Mouse (Mus musculus): Measurements from ENCODE around the gene Rad9a. TPM values are rescaled to one million over a fixed set of nuclear protein-coding genes. Genes with fewer than 3 reads are reported as not detected.
A peak's percentile ranks its signal among the peaks of the same experiment; 100 is the strongest.

Gene Rad9a
- polyA plus RNA-seq, 1 experiment from 2014 or later, result 41.5 TPM

- Histone ChIP-seq H3K4me2 (replicated peaks) (no peak overlapping the region), H3K4me3 (no peak overlapping the region), H3K9ac (replicated peaks) (0 out of 2 replicates have a peak overlapping the region, but pooled peaks have one; percentile 7), H3K9me3 (no peaks in the 10 kb centered on the region), H3K27ac (replicated peaks) (no peak overlapping the region), H3K4me1 (peaks cover 12% of the 10 kb centered on the region), H3K36me3 (no peaks in the 10 kb centered on the region), H3K27me3 (peaks cover 47% of the 10 kb centered on the region)
- no peak for ATAC-seq (ENCODE audit: low FRiP score, low read depth)
- WGBS, result 50% methylated on average over 9 of the region's 9 CpGs
These were observed 28.1 kb upstream of the Rad9a start for GRCm38 (mm10) chr19:4229451-4230076.

GRCm38 (mm10) chr19:4228891-4229290 lies 27.4 kb upstream of the Rad9a start:
- Histone ChIP-seq H3K9me3 (no peaks in the 10 kb centered on the region), H3K4me3 (no peak overlapping the region), H3K27me3 (peaks cover 42% of the 10 kb centered on the region), H3K36me3 (no peaks in the 10 kb centered on the region), H3K4me1 (peaks cover 12% of the 10 kb centered on the region), H3K9ac (replicated peaks) (no peak overlapping the region), H3K4me2 (replicated peaks) (no peak overlapping the region), H3K27ac (replicated peaks) (no peak overlapping the region)
- no peak for ATAC-seq (ENCODE audit: low FRiP score, low read depth)
- 72% methylated on average over 4 of the region's 4 CpGs for WGBS

- H3K27me3 ChIP-seq, result peaks cover 38% of the 10 kb centered on the region
- ATAC-seq (ENCODE audit: low FRiP score, low read depth), result no peak
- WGBS, result 23% methylated on average over 8 of the region's 8 CpGs
- peaks cover 12% of the 10 kb centered on the region for H3K4me1 ChIP-seq
- H3K36me3 ChIP-seq, result no peaks in the 10 kb centered on the region
- no peak overlapping the region for H3K27ac ChIP-seq (replicated peaks)
- H3K4me3 ChIP-seq, result no peak overlapping the region
- no peak overlapping the region for H3K9ac ChIP-seq (replicated peaks)
- H3K9me3 ChIP-seq, result no peaks in the 10 kb centered on the region
- H3K4me2 ChIP-seq (replicated peaks), result no peak overlapping the region
These were observed 26.6 kb upstream of the Rad9a start for GRCm38 (mm10) chr19:4227894-4228678.

- peaks cover 9% of the 10 kb centered on the region for H3K4me1 ChIP-seq
- H3K9me3 ChIP-seq, result no peaks in the 10 kb centered on the region
- H3K4me2 ChIP-seq (replicated peaks), result no peak overlapping the region
- H3K4me3 ChIP-seq, result no peak overlapping the region
- ATAC-seq (ENCODE audit: low FRiP score, low read depth), result no peak
- 76% methylated on average over 5 of the region's 5 CpGs for WGBS
- H3K27ac ChIP-seq (replicated peaks), result no peak overlapping the region
- no peaks in the 10 kb centered on the region for H3K36me3 ChIP-seq
- H3K27me3 ChIP-seq, result peaks cover 40% of the 10 kb centered on the region
- H3K9ac ChIP-seq (replicated peaks), result no peak overlapping the region
These were observed 26.0 kb upstream of the Rad9a start for GRCm38 (mm10) chr19:4227446-4227845.

DNA sequence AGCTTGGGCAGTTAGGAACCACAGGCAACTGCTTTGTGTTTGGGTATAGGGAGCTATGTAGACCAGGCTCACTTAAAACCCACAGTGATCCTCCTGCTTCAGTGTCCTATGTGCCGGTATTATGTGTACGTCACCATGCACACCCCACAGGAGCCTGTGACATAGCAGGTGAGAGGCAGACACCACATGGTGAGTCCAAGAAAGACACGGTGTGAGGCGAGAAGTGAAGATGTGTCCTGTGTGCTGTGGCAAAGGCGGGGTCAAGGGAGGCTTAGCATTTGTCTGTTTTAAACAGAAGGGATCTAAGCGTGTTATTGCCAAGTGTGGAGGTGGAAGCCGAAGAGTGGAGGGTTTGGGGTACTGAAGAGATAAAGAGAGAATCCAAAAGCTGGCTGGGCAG lies 25.3 kb upstream of the Rad9a start:
- Histone ChIP-seq H3K27me3 (peaks cover 43% of the 10 kb centered on the region), H3K9me3 (no peaks in the 10 kb centered on the region), H3K9ac (replicated peaks) (no peak overlapping the region), H3K4me2 (replicated peaks) (no peak overlapping the region), H3K27ac (replicated peaks) (no peak overlapping the region), H3K4me1 (peaks cover 4% of the 10 kb centered on the region), H3K4me3 (no peak overlapping the region), H3K36me3 (no peaks in the 10 kb centered on the region)
- ATAC-seq (ENCODE audit: low FRiP score, low read depth), result no peak
- WGBS, result 84% methylated on average over 7 of the region's 7 CpGs

- H3K9me3 ChIP-seq, result no peaks in the 10 kb centered on the region
- WGBS, result 85% methylated on average over 11 of the region's 11 CpGs
- H3K27me3 ChIP-seq, result peaks cover 46% of the 10 kb centered on the region
- peaks cover 11% of the 10 kb centered on the region; the same call in 1 of the 2 replicates for H3K4me1 ChIP-seq
- no peak overlapping the region for H3K27ac ChIP-seq (replicated peaks)
- no peak for ATAC-seq (ENCODE audit: low FRiP score, low read depth)
- no peak overlapping the region for H3K4me3 ChIP-seq
- no peak overlapping the region for H3K4me2 ChIP-seq (replicated peaks)
- no peaks in the 10 kb centered on the region for H3K36me3 ChIP-seq
- H3K9ac ChIP-seq (replicated peaks), result no peak overlapping the region
These were observed 20.7 kb upstream of the Rad9a start for GRCm38 (mm10) chr19:4222165-4222564.

DNA sequence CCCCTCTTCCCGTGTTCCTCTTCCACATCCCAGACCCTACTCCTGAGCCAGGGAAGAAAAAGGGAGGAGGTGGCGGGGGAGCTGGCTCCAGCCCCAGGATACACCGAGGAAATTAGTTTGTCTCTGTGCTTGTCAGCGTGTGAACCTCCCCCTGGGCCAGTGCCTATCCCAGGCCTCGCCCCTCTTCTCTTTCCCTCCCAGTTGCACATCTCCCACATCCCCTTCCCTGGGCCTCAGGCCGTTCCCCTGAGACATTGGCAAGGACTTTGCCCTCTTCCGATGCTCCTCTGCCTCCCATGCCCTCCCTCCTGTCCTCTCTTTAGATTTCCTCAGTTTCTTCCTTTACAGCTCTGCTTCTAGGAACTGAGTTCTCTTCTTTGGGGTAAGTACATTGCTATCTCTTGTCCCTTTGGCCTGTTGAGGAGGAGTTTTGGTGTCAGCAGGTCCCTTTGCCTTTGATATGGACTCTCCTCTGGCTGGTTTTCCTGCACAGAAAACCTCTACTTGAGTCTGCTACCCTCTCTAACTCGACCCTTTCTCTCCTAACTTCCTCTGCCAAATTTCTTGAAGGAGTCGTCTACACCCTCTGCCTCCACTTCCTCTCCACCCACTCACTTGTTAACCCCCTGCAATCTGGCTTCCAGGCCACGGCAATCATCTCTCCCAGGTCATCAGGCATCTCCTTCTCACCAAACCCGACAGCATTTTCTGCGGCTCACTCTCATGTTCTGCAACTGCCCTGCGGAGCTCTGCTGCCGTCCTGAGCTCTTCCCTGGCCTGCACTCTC lies 19.7 kb upstream of the Rad9a start:
- H3K27ac ChIP-seq (replicated peaks), result no peak overlapping the region
- no peak overlapping the region; the same call in 1 of the 2 replicates for H3K9ac ChIP-seq (replicated peaks)
- peaks cover 50% of the 10 kb centered on the region for H3K27me3 ChIP-seq
- WGBS, result 55% methylated on average over 11 of the region's 14 CpGs
- H3K4me2 ChIP-seq (replicated peaks), result no peak overlapping the region
- no peak for ATAC-seq (ENCODE audit: low FRiP score, low read depth)
- no peaks in the 10 kb centered on the region for H3K36me3 ChIP-seq
- H3K4me3 ChIP-seq, result no peak overlapping the region
- peaks cover 17% of the 10 kb centered on the region for H3K4me1 ChIP-seq
- H3K9me3 ChIP-seq, result no peaks in the 10 kb centered on the region

GRCm38 (mm10) chr19:4220416-4220815 lies 19.0 kb upstream of the Rad9a start:
- no peaks in the 10 kb centered on the region for H3K36me3 ChIP-seq
- no peak for ATAC-seq (ENCODE audit: low FRiP score, low read depth)
- no peaks in the 10 kb centered on the region for H3K9me3 ChIP-seq
- H3K4me2 ChIP-seq (replicated peaks), result no peak overlapping the region
- peaks cover 54% of the 10 kb centered on the region for H3K27me3 ChIP-seq
- H3K27ac ChIP-seq (replicated peaks), result no peak overlapping the region
- WGBS, result 71% methylated on average over 4 of the region's 4 CpGs
- H3K4me1 ChIP-seq, result peaks cover 20% of the 10 kb centered on the region
- H3K4me3 ChIP-seq, result no peak overlapping the region
- H3K9ac ChIP-seq (replicated peaks), result no peak overlapping the region; the same call in 1 of the 2 replicates

- no peaks in the 10 kb centered on the region for H3K36me3 ChIP-seq
- 88% methylated on average over 6 of the region's 6 CpGs for WGBS
- peaks cover 58% of the 10 kb centered on the region for H3K27me3 ChIP-seq
- peaks cover 24% of the 10 kb centered on the region for H3K4me1 ChIP-seq
- H3K4me3 ChIP-seq, result no peak overlapping the region
- no peak overlapping the region for H3K27ac ChIP-seq (replicated peaks)
- H3K9ac ChIP-seq (replicated peaks), result no peak overlapping the region
- no peaks in the 10 kb centered on the region for H3K9me3 ChIP-seq
- H3K4me2 ChIP-seq (replicated peaks), result no peak overlapping the region
- ATAC-seq (ENCODE audit: low FRiP score, low read depth), result no peak
These were observed 18.5 kb upstream of the Rad9a start for GRCm38 (mm10) chr19:4219943-4220342.

DNA sequence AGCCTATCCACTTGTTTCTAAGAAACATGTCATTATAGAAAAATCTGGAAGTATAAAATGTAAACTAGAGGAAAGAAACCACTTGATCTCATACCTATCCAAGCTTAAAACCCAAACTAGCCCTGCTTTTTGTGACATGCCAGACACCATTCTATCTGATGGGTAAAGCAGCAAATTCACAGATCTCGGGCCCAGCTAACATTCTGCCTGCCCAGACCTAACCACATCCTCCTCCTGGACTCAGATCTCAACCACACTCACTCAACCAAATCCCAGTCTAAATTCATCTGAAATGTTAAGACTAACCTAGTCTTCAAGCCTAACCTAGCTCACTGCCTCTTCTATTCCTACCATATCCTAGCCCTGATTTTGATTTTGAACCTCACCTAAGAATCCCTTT lies 17.3 kb upstream of the Rad9a start:
- Histone ChIP-seq H3K4me1 (peaks cover 36% of the 10 kb centered on the region), H3K4me2 (replicated peaks) (no peak overlapping the region), H3K9ac (replicated peaks) (no peak overlapping the region), H3K4me3 (no peak overlapping the region), H3K27ac (replicated peaks) (no peak overlapping the region), H3K36me3 (no peaks in the 10 kb centered on the region), H3K9me3 (no peaks in the 10 kb centered on the region), H3K27me3 (peaks cover 70% of the 10 kb centered on the region)
- 76% methylated on average over 1 of the region's 1 CpGs for WGBS
- ATAC-seq (ENCODE audit: low FRiP score, low read depth), result no peak

DNA sequence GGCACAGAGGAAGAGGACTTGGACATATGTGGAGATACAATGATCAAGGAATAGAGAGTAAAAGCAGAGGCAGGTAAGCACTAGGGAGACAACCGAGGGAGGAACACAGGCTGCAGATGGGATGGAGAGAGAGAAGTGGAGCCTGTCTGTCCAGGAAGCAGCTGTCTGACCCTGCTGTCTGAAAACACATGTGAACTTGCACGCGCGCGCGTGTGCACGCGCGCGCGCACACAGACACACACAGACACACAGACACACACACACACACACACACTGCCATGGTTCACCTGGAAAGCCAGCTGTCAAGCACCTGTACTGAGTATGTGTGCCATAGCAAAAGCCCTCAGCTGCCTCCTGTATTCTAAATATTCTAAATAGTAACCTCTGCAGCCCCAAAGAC lies 16.8 kb upstream of the Rad9a start:
- H3K9ac ChIP-seq (replicated peaks), result no peak overlapping the region
- H3K4me3 ChIP-seq, result no peak overlapping the region
- H3K9me3 ChIP-seq, result no peaks in the 10 kb centered on the region
- peaks cover 41% of the 10 kb centered on the region for H3K4me1 ChIP-seq
- H3K27me3 ChIP-seq, result peaks cover 75% of the 10 kb centered on the region
- no peak overlapping the region for H3K4me2 ChIP-seq (replicated peaks)
- no peak for ATAC-seq (ENCODE audit: low FRiP score, low read depth)
- no peak overlapping the region for H3K27ac ChIP-seq (replicated peaks)
- 89% methylated on average over 11 of the region's 11 CpGs for WGBS
- no peaks in the 10 kb centered on the region for H3K36me3 ChIP-seq

DNA sequence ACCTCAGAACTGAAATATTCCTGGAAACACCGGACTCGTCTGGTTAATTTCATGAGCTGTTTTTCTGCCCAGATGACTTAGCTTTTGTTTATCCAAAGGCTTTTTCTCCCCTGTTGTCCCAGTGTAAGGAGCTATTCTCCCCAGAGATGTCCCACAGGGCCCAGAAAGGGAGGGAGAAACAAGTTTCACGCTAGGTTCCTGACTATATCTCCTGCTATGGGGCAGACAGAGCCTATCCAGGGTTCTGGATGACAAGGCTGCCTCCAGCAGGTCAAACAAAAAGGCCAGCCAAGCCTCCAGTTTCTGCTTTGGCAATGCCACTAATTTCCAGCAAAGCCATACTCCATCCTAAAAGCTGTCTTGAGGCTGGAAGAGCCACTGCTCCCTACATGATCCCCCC lies 16.4 kb upstream of the Rad9a start:
- 40% methylated on average over 3 of the region's 3 CpGs for WGBS
- ATAC-seq (ENCODE audit: low FRiP score, low read depth), result no peak
- Histone ChIP-seq H3K36me3 (no peaks in the 10 kb centered on the region), H3K9me3 (no peaks in the 10 kb centered on the region), H3K4me1 (peaks cover 45% of the 10 kb centered on the region), H3K27me3 (peaks cover 79% of the 10 kb centered on the region), H3K27ac (replicated peaks) (no peak overlapping the region), H3K4me2 (replicated peaks) (no peak overlapping the region), H3K4me3 (no peak overlapping the region), H3K9ac (replicated peaks) (no peak overlapping the region)
